Comparison of ENCODE assay signal across 7 mouse cellular contexts in genomic region chr7:113369620-113370340, GRCm38 (mm10). TPM values are rescaled to one million over a fixed set of nuclear protein-coding genes. Genes with fewer than 3 reads are reported as not detected.
DNase-seq lines count a peak whose midpoint lies in the region; ATAC-seq and TF ChIP-seq lines count a peak whose summit lies in the region.

No protein-coding gene starts in this region.

- no peaks in the 10 kb centered on the region for H3K9me3 ChIP-seq in hindbrain, embryonic 13.5 days

- 0 out of 2 replicates have a peak, but pooled peaks cover 4% of the 10 kb centered on the region for H3K27me3 ChIP-seq in hindbrain, embryonic 13.5 days

- intact Hi-C loops in left cerebral cortex, adult 2 months (cut with DNase I), result loop anchor here (1.0 to 10.0 kb wide), 4 partner anchors 65 to 395 kb away; partner anchors contain the start of genes Far1 and Spon1

- peak; percentile 52 for TF ChIP-seq CTCF in left cerebral cortex, adult 2 months (IDR thresholded peaks at IDR 0.05)

- no peaks in the 10 kb centered on the region for H3K36me3 ChIP-seq in hindbrain, embryonic 13.5 days
- no peaks in the 10 kb centered on the region for H3K36me3 ChIP-seq in macrophage (ENCODE audit: inconsistent target)

- H3K4me3 ChIP-seq in hindbrain, embryonic 13.5 days, result peak overlapping the region; percentile 89
- H3K4me3 ChIP-seq in left cerebral cortex, adult 2 months, result peak overlapping the region; percentile 82
- H3K4me3 ChIP-seq in macrophage (ENCODE audit: inconsistent target), result peak overlapping the region; percentile 68

- peak overlapping the region; percentile 95 for H3K27ac ChIP-seq in hindbrain, embryonic 13.5 days
- no peak overlapping the region for H3K27ac ChIP-seq in left cerebral cortex, adult 2 months
- peak overlapping the region; percentile 60 for H3K27ac ChIP-seq in macrophage

- H3K4me1 ChIP-seq in hindbrain, embryonic 13.5 days (replicated peaks), result peaks cover 29% of the 10 kb centered on the region

- peaks cover 39% of the 10 kb centered on the region for H3K79me2 ChIP-seq in macrophage (ENCODE audit: inconsistent target)

- H3K4me2 ChIP-seq in hindbrain, embryonic 13.5 days, result peak overlapping the region; percentile 78

- peak overlapping the region; percentile 97 for H3K9ac ChIP-seq in hindbrain, embryonic 13.5 days

- ATAC-seq in hindbrain, embryonic 13.5 days (ENCODE audit: low FRiP score), result peak; percentile 74

- WGBS in hindbrain, embryonic 13.5 days, result under 1% methylated on average over 44 of the region's 44 CpGs
- WGBS in macrophage (ENCODE audit: missing documents), result 1% methylated on average over 44 of the region's 44 CpGs

- DNase-seq in MN1 (ENCODE audit: low spot score), result peak; percentile 72
- DNase-seq in c-Kit-negative CD71-positive TER-119-positive erythroid progenitor cells, embryonic 14.5 days (ENCODE audit: low read depth, low spot score), result peak; percentile 59
- peak; percentile 46 to 72 for DNase-seq in frontal cortex, adult 2 months (ENCODE audit: extremely low spot score in 1 of 2, low spot score in 1 of 2)
- peak; percentile 75 for DNase-seq in left cerebral cortex, adult 2 months (ENCODE audit: extremely low spot score in 1 of 2, low spot score in 2 of 2)
- peak; percentile 79 for DNase-seq in right cerebral cortex, postnatal 14 days

RNA-seq across cellular contexts. Expression of gene Btbd10, which starts 0.6 kb away (rescaled TPM):
- polyA plus RNA-seq in frontal cortex, adult 2 months (2012; rRNA removed), result 61.5 and 70.6 TPM in 2 replicates
- 64.2 and 68.7 TPM in 2 replicates for polyA plus RNA-seq in hindbrain, embryonic 13.5 days (2015; fragmentation: Nextera tagmentation; extraction: Ambion mirVana)
- 100 to 1,000 TPM in 1 of 2 experiments, 10 to 100 TPM in 1; 90.1 to 104 TPM for total RNA-seq in left cerebral cortex, adult 2 months (2021)
- 10 to 100 TPM; 11.0 to 44.4 (median 33.0) TPM for total RNA-seq in macrophage (2018; cell fraction: chromatin; rRNA removed)
- total RNA-seq in macrophage (2018; cell fraction: cytosol; rRNA removed), result 10 to 100 TPM; 10.9 to 16.9 (median 13.4) TPM
- total RNA-seq in macrophage (2018; cell fraction: nucleus; rRNA removed), result 10 to 100 TPM; 10.4 to 41.9 (median 20.4) TPM
- polyA plus RNA-seq in macrophage (2018), result 13.5 to 20.8 TPM (median 17.1 TPM) in 3 replicates

RNA-seq across cellular contexts. Expression of gene Pth, which starts 18.6 kb away (rescaled TPM):
- not detected in 2 replicates for polyA plus RNA-seq in frontal cortex, adult 2 months (2012; rRNA removed)
- not detected in 2 replicates for polyA plus RNA-seq in hindbrain, embryonic 13.5 days (2015; fragmentation: Nextera tagmentation; extraction: Ambion mirVana)
- not detected for total RNA-seq in left cerebral cortex, adult 2 months (2021)
- not detected for total RNA-seq in macrophage (2018; cell fraction: chromatin; rRNA removed)
- not detected for total RNA-seq in macrophage (2018; cell fraction: cytosol; rRNA removed)
- not detected for total RNA-seq in macrophage (2018; cell fraction: nucleus; rRNA removed)
- polyA plus RNA-seq in macrophage (2018), result not detected in 3 replicates
